Comparison of ENCODE assay signal across 20 mouse cellular contexts in the genomic region with DNA sequence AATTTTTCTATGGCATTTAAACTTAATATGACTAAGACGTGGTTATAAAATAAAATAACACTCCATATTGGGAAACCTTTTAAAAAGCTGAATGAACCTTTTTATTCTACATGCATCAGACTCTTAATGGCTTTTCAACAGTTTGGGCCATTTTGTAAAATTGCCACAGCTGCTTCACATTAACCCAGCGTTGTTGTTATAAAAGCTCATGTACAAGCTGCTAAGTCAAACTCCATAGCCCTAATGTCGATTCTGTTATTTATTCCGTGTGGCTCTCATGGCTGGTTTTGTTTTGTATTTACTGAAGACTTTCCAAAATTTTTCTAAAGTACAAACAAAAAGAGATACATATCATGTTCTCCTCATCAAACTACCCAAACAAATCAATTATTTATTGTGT.
DNase-seq lines count a peak whose midpoint lies in the region; ATAC-seq and TF ChIP-seq lines count a peak whose summit lies in the region.
"Had no signal": no experiment of that assay in that cellular context is flagged by ENCODE, and none has a peak within 500 bp of the region (broad histone marks: within the 10 kb centered on the region; RNA-seq: fewer than 3 reads in every experiment).

No protein-coding gene starts in this region.

- no peak overlapping the region for H3K9ac ChIP-seq in lung, embryonic 14.5 days
- H3K9ac ChIP-seq in limb, embryonic 11.5 days (ENCODE audit: low read length) = no peak overlapping the region
- H3K9ac ChIP-seq in kidney, embryonic 15.5 days = no peak overlapping the region
- H3K9ac ChIP-seq: embryonic facial prominence, embryonic 13.5 days; forebrain, embryonic 13.5 days; forebrain, postnatal 0 days; heart, embryonic 13.5 days; hindbrain, embryonic 12.5 days had no signal

- DNase-seq in lung, embryonic 14.5 days = peak; percentile 62
- DNase-seq in lung, postnatal 4 days = no peak
- peak; percentile 68 for DNase-seq in forelimb bud, embryonic 11.5 days (ENCODE audit: low read depth, low spot score)
- peak; percentile 55 for DNase-seq in limb, embryonic 11.5 days (ENCODE audit: low spot score)
- DNase-seq in mesoderm, embryonic 11.5 days (ENCODE audit: low read depth, low spot score) = peak; percentile 6
- no peak for DNase-seq in heart, postnatal 36 days
- DNase-seq: adrenal gland, adult 2 months; adrenal gland, postnatal 25 days; cerebellum, adult 18-20 months; cerebellum, postnatal 10 days; forebrain, postnatal 0 days; gastrocnemius, adult 2 months; gastrocnemius, postnatal 25 days; heart, postnatal 4 days had no signal

- no peaks in the 10 kb centered on the region for H3K36me3 ChIP-seq in lung, embryonic 14.5 days (ENCODE audit: insufficient read depth)
- no peaks in the 10 kb centered on the region for H3K36me3 ChIP-seq in limb, embryonic 11.5 days (ENCODE audit: control insufficient read depth, insufficient read depth, low read length)
- H3K36me3 ChIP-seq in kidney, embryonic 15.5 days = no peaks in the 10 kb centered on the region
- H3K36me3 ChIP-seq: embryonic facial prominence, embryonic 13.5 days; heart, embryonic 13.5 days; hindbrain, embryonic 12.5 days had no signal

- no peak overlapping the region for H3K4me3 ChIP-seq in lung, embryonic 14.5 days (ENCODE audit: low read depth, low read length)
- H3K4me3 ChIP-seq in limb, embryonic 11.5 days (ENCODE audit: low read depth, low read length) = no peak overlapping the region
- no peak overlapping the region for H3K4me3 ChIP-seq in kidney, embryonic 15.5 days (replicated peaks)
- H3K4me3 ChIP-seq: embryonic facial prominence, embryonic 13.5 days; forebrain, embryonic 13.5 days; gastrocnemius, adult 2 months; heart, embryonic 13.5 days; hindbrain, embryonic 12.5 days had no signal

- no peak overlapping the region for H3K27ac ChIP-seq in lung, embryonic 14.5 days (ENCODE audit: low read depth)
- no peak overlapping the region for H3K27ac ChIP-seq in limb, embryonic 11.5 days (replicated peaks; ENCODE audit: low read depth, low read length)
- H3K27ac ChIP-seq in kidney, embryonic 15.5 days = no peak overlapping the region
- H3K27ac ChIP-seq: embryonic facial prominence, embryonic 13.5 days; forebrain, embryonic 13.5 days; gastrocnemius, adult 2 months; heart, embryonic 13.5 days; hindbrain, embryonic 12.5 days had no signal

- intact Hi-C loops in heart, postnatal 36 days (cut with DNase I) = no loop called here

- TF ChIP-seq CTCF in lung, embryonic 14.5 days (IDR thresholded peaks at IDR 0.05; ENCODE audit: low read depth) = no peak

- H3K4me1 ChIP-seq in lung, embryonic 14.5 days (ENCODE audit: insufficient read depth) = no peaks in the 10 kb centered on the region
- H3K4me1 ChIP-seq in limb, embryonic 11.5 days (ENCODE audit: control insufficient read depth, insufficient read depth, low read length) = no peaks in the 10 kb centered on the region
- H3K4me1 ChIP-seq in kidney, embryonic 15.5 days = no peaks in the 10 kb centered on the region
- H3K4me1 ChIP-seq: embryonic facial prominence, embryonic 13.5 days; forebrain, embryonic 13.5 days; heart, embryonic 13.5 days; hindbrain, embryonic 12.5 days had no signal

- no peak; the same call in 1 of the 2 replicates for ATAC-seq in lung, embryonic 14.5 days (ENCODE audit: insufficient read depth)
- no peak for ATAC-seq in limb, embryonic 11.5 days (ENCODE audit: insufficient number of reproducible peaks, low FRiP score, low TSS enrichment, low read depth)
- ATAC-seq in kidney, embryonic 15.5 days (replicated peaks; ENCODE audit: low FRiP score) = no peak
- ATAC-seq: forebrain, embryonic 13.5 days; forebrain, postnatal 0 days; hindbrain, embryonic 16.5 days had no signal

- no peaks in the 10 kb centered on the region for H3K27me3 ChIP-seq in lung, embryonic 14.5 days (ENCODE audit: insufficient read depth, low read length)
- no peaks in the 10 kb centered on the region for H3K27me3 ChIP-seq in limb, embryonic 11.5 days (ENCODE audit: control insufficient read depth, insufficient read depth, low read length)
- H3K27me3 ChIP-seq in kidney, embryonic 15.5 days = no peaks in the 10 kb centered on the region
- H3K27me3 ChIP-seq: embryonic facial prominence, embryonic 13.5 days; forebrain, embryonic 13.5 days; heart, embryonic 13.5 days; hindbrain, embryonic 12.5 days had no signal

- H3K9me3 ChIP-seq in lung, embryonic 14.5 days (ENCODE audit: low read depth, low read length) = no peaks in the 10 kb centered on the region
- no peaks in the 10 kb centered on the region for H3K9me3 ChIP-seq in limb, embryonic 11.5 days (ENCODE audit: control insufficient read depth, low read length)
- no peaks in the 10 kb centered on the region for H3K9me3 ChIP-seq in kidney, embryonic 15.5 days (replicated peaks)
- H3K9me3 ChIP-seq: embryonic facial prominence, embryonic 13.5 days; forebrain, embryonic 13.5 days; heart, embryonic 13.5 days; hindbrain, embryonic 12.5 days had no signal

- no peak overlapping the region for H3K4me2 ChIP-seq in lung, embryonic 14.5 days
- H3K4me2 ChIP-seq in limb, embryonic 11.5 days (ENCODE audit: low read depth, severe bottlenecking) = no peak overlapping the region
- no peak overlapping the region for H3K4me2 ChIP-seq in kidney, embryonic 15.5 days
- H3K4me2 ChIP-seq: embryonic facial prominence, embryonic 13.5 days; forebrain, embryonic 13.5 days; heart, embryonic 13.5 days; hindbrain, embryonic 12.5 days had no signal

- 42% methylated on average over 4 of the region's 4 CpGs for WGBS in lung, embryonic 14.5 days
- WGBS in limb, embryonic 11.5 days = 14% methylated on average over 4 of the region's 4 CpGs
- WGBS in kidney, embryonic 15.5 days = 73% methylated on average over 4 of the region's 4 CpGs

Comparison
In these comparisons a context has a peak if more than half of its experiments do, and no peak if none do; other contexts are left out.
1. DNase-seq: peak in lung, embryonic 14.5 days (single experiment), forelimb bud, embryonic 11.5 days (single experiment), limb, embryonic 11.5 days (single experiment) and mesoderm, embryonic 11.5 days (single experiment); none in lung, postnatal 4 days (0 of 2) and heart, postnatal 36 days (0 of 2).